Mouse (Mus musculus) kidney, adult 2 months (tissue): ENCODE measurements around the gene Calml4.

Experiments
- CTCF ChIP-seq: fragments of 200-500 bp; conservative IDR thresholded peaks from 2 replicates; pipeline ENCODE4 v1.5.1; 2011; ENCODE audit warnings: low read depth, mild to moderate bottlenecking, control low read depth, low read length, moderate library complexity, mixed read lengths; ENCODE audit not compliant: insufficient read depth, insufficient read length
- POLR2A ChIP-seq: fragments of 200-500 bp; IDR thresholded peaks from one replicate; pipeline ENCODE4 v1.6.1; 2011; ENCODE audit warnings: low read depth, low read length, control low read depth

DNA sequence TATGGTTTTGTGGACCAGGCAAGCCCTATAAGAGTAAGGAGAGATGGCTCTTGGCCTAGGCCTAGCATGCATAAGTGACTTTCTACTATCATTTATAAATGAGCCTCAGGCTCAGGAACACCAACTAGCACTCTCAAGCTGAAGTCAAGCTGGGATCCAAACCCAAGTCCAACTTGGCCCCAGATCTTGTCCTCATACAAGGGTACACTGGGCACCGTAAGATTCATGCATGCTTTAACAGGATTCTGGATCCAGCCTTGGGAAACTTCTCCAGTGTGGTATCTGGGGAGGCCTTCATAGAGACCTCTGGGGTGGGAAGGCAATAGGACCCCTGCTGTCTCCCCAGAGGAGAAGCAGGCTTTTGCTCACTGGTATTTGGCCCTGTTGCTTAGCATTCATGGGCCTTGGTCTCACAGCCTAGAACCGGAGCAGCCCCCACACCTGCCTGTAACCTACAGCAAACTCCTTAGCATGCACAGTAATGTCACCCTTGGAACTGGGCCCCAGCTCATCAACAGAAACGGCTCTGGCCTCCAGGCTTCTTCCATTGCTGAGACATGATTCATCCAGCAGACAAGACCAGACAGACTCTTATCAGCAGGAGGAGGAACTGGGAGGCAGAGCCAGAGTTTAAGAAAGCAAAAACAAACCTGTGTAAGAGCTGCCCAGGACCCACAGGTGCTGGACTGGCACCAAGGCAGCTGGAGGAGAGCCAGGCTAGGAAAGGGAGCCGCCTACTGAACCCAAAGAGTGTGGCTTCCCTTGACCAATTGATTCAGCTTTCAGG, 39.9 kb upstream of the Calml4 start:
- TF ChIP-seq CTCF (no peak), POLR2A (no peak)
